ENCODE assay signal across 40 mouse cellular contexts in the genomic region with DNA sequence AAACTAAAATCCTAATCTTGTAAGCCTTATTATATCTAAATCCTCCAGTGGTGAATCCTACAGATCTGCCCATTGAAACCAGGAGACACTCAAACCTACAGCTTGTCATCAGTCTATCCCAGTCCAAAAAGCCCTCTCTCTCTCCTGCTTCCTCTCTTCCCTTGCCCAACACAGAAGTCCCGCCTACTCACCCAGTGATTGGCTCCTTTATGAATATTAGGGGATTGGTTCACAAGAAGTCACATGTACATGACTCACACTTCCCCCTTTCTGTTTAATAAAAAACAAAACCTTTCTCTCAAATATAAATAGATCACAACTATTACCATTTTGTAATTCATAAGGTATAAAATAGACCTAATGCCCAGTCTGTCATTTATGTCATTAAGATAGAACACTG. TPM values are rescaled to one million over a fixed set of nuclear protein-coding genes. Genes with fewer than 3 reads are reported as not detected.
DNase-seq lines count a peak whose midpoint lies in the region; ATAC-seq and TF ChIP-seq lines count a peak whose summit lies in the region.
"Had no signal": no experiment of that assay in that cellular context is flagged by ENCODE, and none has a peak within 500 bp of the region (broad histone marks: within the 10 kb centered on the region; RNA-seq: fewer than 3 reads in every experiment).

No protein-coding gene starts in this region.

- intact Hi-C loops in heart, postnatal 10 days (cut with DNase I) = no loop called here

- peaks cover under 1% of the 10 kb centered on the region for H3K27me3 ChIP-seq in C2C12 (ENCODE audit: control insufficient read depth, insufficient read depth, insufficient read length)
- no peaks in the 10 kb centered on the region for H3K27me3 ChIP-seq in midbrain, embryonic 15.5 days (replicated peaks)
- no peaks in the 10 kb centered on the region for H3K27me3 ChIP-seq in intestine, embryonic 16.5 days (replicated peaks; ENCODE audit: control insufficient read depth, insufficient read depth, low read length)
- H3K27me3 ChIP-seq: heart, embryonic 12.5 days; liver, embryonic 15.5 days; lung, embryonic 15.5 days; neural tube, embryonic 13.5 days had no signal

- no peak for ATAC-seq in midbrain, embryonic 15.5 days (replicated peaks)
- ATAC-seq in intestine, embryonic 16.5 days = no peak
- ATAC-seq: forebrain, embryonic 14.5 days; midbrain, embryonic 16.5 days had no signal

- peak; percentile 69 for DNase-seq in heart, adult 11 months
- no peak for DNase-seq in heart, postnatal 10 days
- peak; percentile 52 for DNase-seq in NIH3T3 (ENCODE audit: low read depth)
- DNase-seq in cerebellum, postnatal 25 days = no peak
- DNase-seq: adrenal gland, adult 8-10 months; B cell, adult 2 months; cerebellum, adult 8-10 months; cerebellum, postnatal 36 days; gastrocnemius, postnatal 25 days; heart, adult 2 months; kidney, adult 11 months; kidney, postnatal 25 days; liver; right cerebral cortex, postnatal 4 days; thymus, adult 2 months; thymus, postnatal 4 days had no signal

- no peak overlapping the region for H3ac ChIP-seq in C2C12 (ENCODE audit: control insufficient read depth, insufficient read length, low read depth)

- H3K4me3 ChIP-seq in C2C12 (ENCODE audit: insufficient read depth, poor library complexity, severe bottlenecking) = no peak overlapping the region
- no peak overlapping the region for H3K4me3 ChIP-seq in midbrain, embryonic 15.5 days
- no peak overlapping the region for H3K4me3 ChIP-seq in intestine, embryonic 16.5 days (ENCODE audit: low read length)
- H3K4me3 ChIP-seq: heart, adult 2 months; heart, embryonic 12.5 days; liver, embryonic 15.5 days; lung, embryonic 15.5 days; midbrain, embryonic 10.5 days; neural tube, embryonic 13.5 days had no signal

- WGBS in midbrain, embryonic 15.5 days = 94% methylated on average over 1 of the region's 1 CpGs
- WGBS in intestine, embryonic 16.5 days = 83% methylated on average over 1 of the region's 1 CpGs

- H3K9ac ChIP-seq in midbrain, embryonic 15.5 days = no peak overlapping the region
- H3K9ac ChIP-seq in intestine, embryonic 16.5 days (ENCODE audit: low read depth, low read length) = no peak overlapping the region
- H3K9ac ChIP-seq: heart, embryonic 12.5 days; hindbrain, embryonic 14.5 days; liver, embryonic 15.5 days; lung, embryonic 15.5 days; neural tube, embryonic 13.5 days had no signal

- H3K27ac ChIP-seq in midbrain, embryonic 15.5 days = no peak overlapping the region
- no peak overlapping the region for H3K27ac ChIP-seq in intestine, embryonic 16.5 days (ENCODE audit: low read length)
- H3K27ac ChIP-seq: heart, adult 2 months; hindbrain, embryonic 14.5 days; liver, embryonic 15.5 days; lung, embryonic 15.5 days; midbrain, embryonic 10.5 days; neural tube, embryonic 13.5 days had no signal

- H3K4me2 ChIP-seq in midbrain, embryonic 15.5 days = no peak overlapping the region
- no peak overlapping the region for H3K4me2 ChIP-seq in intestine, embryonic 16.5 days (ENCODE audit: low read depth, low read length)
- H3K4me2 ChIP-seq: heart, embryonic 12.5 days; hindbrain, embryonic 14.5 days; liver, embryonic 15.5 days; lung, embryonic 15.5 days; neural tube, embryonic 13.5 days had no signal

- H3K4me1 ChIP-seq in midbrain, embryonic 15.5 days = no peaks in the 10 kb centered on the region
- H3K4me1 ChIP-seq in intestine, embryonic 16.5 days (ENCODE audit: control insufficient read depth, insufficient read depth, low read length) = no peaks in the 10 kb centered on the region
- H3K4me1 ChIP-seq: heart, embryonic 12.5 days; liver, embryonic 15.5 days; lung, embryonic 15.5 days; midbrain, embryonic 10.5 days; neural tube, embryonic 13.5 days had no signal

- no peak for TF ChIP-seq CTCF in C2C12 (IDR thresholded peaks at IDR 0.05; ENCODE audit: control insufficient read depth, insufficient read depth, insufficient read length)

- no peaks in the 10 kb centered on the region for H3K79me3 ChIP-seq in C2C12 (ENCODE audit: low read depth)

- no peaks in the 10 kb centered on the region for H3K36me3 ChIP-seq in C2C12 (ENCODE audit: control insufficient read depth, insufficient read depth)
- H3K36me3 ChIP-seq in midbrain, embryonic 15.5 days (replicated peaks) = no peaks in the 10 kb centered on the region
- no peaks in the 10 kb centered on the region for H3K36me3 ChIP-seq in intestine, embryonic 16.5 days (ENCODE audit: control insufficient read depth, insufficient read depth, low read length)
- H3K36me3 ChIP-seq: heart, embryonic 12.5 days; liver, embryonic 15.5 days; lung, embryonic 15.5 days; midbrain, embryonic 10.5 days; neural tube, embryonic 13.5 days had no signal

- H3K9me3 ChIP-seq in midbrain, embryonic 15.5 days = no peaks in the 10 kb centered on the region
- no peaks in the 10 kb centered on the region for H3K9me3 ChIP-seq in intestine, embryonic 16.5 days (ENCODE audit: control insufficient read depth, low read length)
- H3K9me3 ChIP-seq: heart, embryonic 12.5 days; liver, embryonic 15.5 days; lung, embryonic 15.5 days; midbrain, embryonic 10.5 days; neural tube, embryonic 13.5 days had no signal

- H3K79me2 ChIP-seq in C2C12 (ENCODE audit: control insufficient read depth, insufficient read depth) = no peaks in the 10 kb centered on the region

TF ChIP-seq in C2C12, 6 proteins besides CTCF, POLR2A, EP300 and RAD21:
- TF ChIP-seq USF1 (IDR thresholded peaks at IDR 0.05; ENCODE audit: low read depth) = peak; percentile 67
- no peak for TF ChIP-seq MYOG (IDR thresholded peaks at IDR 0.05; ENCODE audit: control insufficient read depth, extremely low read depth, insufficient read length)

RNA-seq across cellular contexts. Expression of a gene that starts 6.5 kb away (rescaled TPM):
- total RNA-seq in heart, postnatal 10 days (2021) = not detected
- not detected for polyA plus RNA-seq in C2C12 (2012; fragmentation: generic; extraction: Trizol)
- polyA plus RNA-seq in midbrain, embryonic 15.5 days (2015; fragmentation: Nextera tagmentation; extraction: Ambion mirVana) = not detected in 2 replicates
- polyA plus RNA-seq in intestine, embryonic 16.5 days (2015; fragmentation: Nextera tagmentation; extraction: Ambion mirVana) = 17.8 and 23.5 TPM in 2 replicates
- total RNA-seq: gastrocnemius, postnatal 25 days; heart, adult 2 months; hematopoietic stem cell, adult 5-6 weeks; layer of hippocampus, adult 18-20 months; layer of hippocampus, postnatal 10 days; left cerebral cortex, adult 18-20 months; left cerebral cortex, postnatal 14 days had no signal
- polyA plus RNA-seq: embryonic facial prominence, embryonic 11.5 days; forebrain, embryonic 14.5 days; frontal cortex, adult 2 months; heart, adult 2 months; heart, embryonic 12.5 days; heart, postnatal 0 days; hindbrain, embryonic 14.5 days; limb, embryonic 11.5 days; lung, embryonic 15.5 days; midbrain, embryonic 10.5 days; midbrain, embryonic 16.5 days; neural tube, embryonic 13.5 days; spleen, adult 2 months; thymus, adult 2 months had no signal

RNA-seq across cellular contexts. Expression of a gene that starts 10.5 kb away (rescaled TPM):
- not detected for total RNA-seq in heart, postnatal 10 days (2021)
- not detected for polyA plus RNA-seq in C2C12 (2012; fragmentation: generic; extraction: Trizol)
- not detected in 2 replicates for polyA plus RNA-seq in midbrain, embryonic 15.5 days (2015; fragmentation: Nextera tagmentation; extraction: Ambion mirVana)
- polyA plus RNA-seq in intestine, embryonic 16.5 days (2015; fragmentation: Nextera tagmentation; extraction: Ambion mirVana) = not detected in 2 replicates
- total RNA-seq: adrenal gland, adult 8-10 months; adrenal gland, postnatal 4 days; gastrocnemius, adult 18-20 months; gastrocnemius, postnatal 25 days; heart, adult 2 months; hematopoietic stem cell, adult 5-6 weeks; layer of hippocampus, adult 18-20 months; layer of hippocampus, postnatal 10 days; left cerebral cortex, adult 18-20 months; left cerebral cortex, postnatal 14 days had no signal
- polyA plus RNA-seq: embryonic facial prominence, embryonic 11.5 days; forebrain, embryonic 14.5 days; heart, adult 2 months; heart, embryonic 12.5 days; heart, postnatal 0 days; hindbrain, embryonic 14.5 days; kidney, embryonic 14.5 days; limb, embryonic 11.5 days; liver, embryonic 15.5 days; lung, embryonic 15.5 days; midbrain, embryonic 10.5 days; midbrain, embryonic 16.5 days; neural tube, embryonic 13.5 days; spleen, adult 2 months; thymus, adult 2 months had no signal

RNA-seq across cellular contexts. Expression of a gene that starts 17.7 kb away (rescaled TPM):
- 1 to 10 TPM; 1.3 to 1.7 TPM for total RNA-seq in heart, postnatal 10 days (2021)
- polyA plus RNA-seq in C2C12 (2012; fragmentation: generic; extraction: Trizol) = not detected
- polyA plus RNA-seq in midbrain, embryonic 15.5 days (2015; fragmentation: Nextera tagmentation; extraction: Ambion mirVana) = 1.1 and 1.2 TPM in 2 replicates
- polyA plus RNA-seq in intestine, embryonic 16.5 days (2015; fragmentation: Nextera tagmentation; extraction: Ambion mirVana) = 82.7 and 89.2 TPM in 2 replicates

RNA-seq across cellular contexts. Expression of a gene that starts 21.9 kb away (rescaled TPM):
- total RNA-seq in heart, postnatal 10 days (2021) = not detected
- polyA plus RNA-seq in C2C12 (2012; fragmentation: generic; extraction: Trizol) = not detected
- polyA plus RNA-seq in midbrain, embryonic 15.5 days (2015; fragmentation: Nextera tagmentation; extraction: Ambion mirVana) = not detected in 2 replicates
- polyA plus RNA-seq in intestine, embryonic 16.5 days (2015; fragmentation: Nextera tagmentation; extraction: Ambion mirVana) = not detected in 2 replicates
- total RNA-seq: adrenal gland, adult 8-10 months; gastrocnemius, adult 18-20 months; gastrocnemius, postnatal 25 days; heart, adult 2 months; hematopoietic stem cell, adult 5-6 weeks; layer of hippocampus, adult 18-20 months; layer of hippocampus, postnatal 10 days; left cerebral cortex, adult 18-20 months; left cerebral cortex, postnatal 14 days had no signal
- polyA plus RNA-seq: embryonic facial prominence, embryonic 11.5 days; forebrain, embryonic 14.5 days; frontal cortex, adult 2 months; heart, adult 2 months; heart, embryonic 12.5 days; heart, postnatal 0 days; hindbrain, embryonic 14.5 days; limb, embryonic 11.5 days; liver, embryonic 15.5 days; midbrain, embryonic 10.5 days; midbrain, embryonic 16.5 days; neural tube, embryonic 13.5 days; spleen, adult 2 months had no signal

RNA-seq across cellular contexts. Expression of a gene that starts 25.9 kb away (rescaled TPM):
- total RNA-seq in heart, postnatal 10 days (2021) = under 1 TPM in 1 of 2 experiments, not detected in 1; 0.72 TPM
- not detected for polyA plus RNA-seq in C2C12 (2012; fragmentation: generic; extraction: Trizol)
- polyA plus RNA-seq in midbrain, embryonic 15.5 days (2015; fragmentation: Nextera tagmentation; extraction: Ambion mirVana) = 0.45 and 0.70 TPM in 2 replicates
- polyA plus RNA-seq in intestine, embryonic 16.5 days (2015; fragmentation: Nextera tagmentation; extraction: Ambion mirVana) = 0.36 and 0.49 TPM in 2 replicates
- total RNA-seq: hematopoietic stem cell, adult 5-6 weeks; layer of hippocampus, adult 18-20 months had no signal
- polyA plus RNA-seq: embryonic facial prominence, embryonic 11.5 days; heart, embryonic 12.5 days; heart, postnatal 0 days; kidney, embryonic 14.5 days; limb, embryonic 11.5 days; midbrain, embryonic 10.5 days; neural tube, embryonic 13.5 days had no signal

Comparison
In these comparisons a context has a peak if more than half of its experiments do, and no peak if none do; other contexts are left out.
1. DNase-seq: peak in heart, adult 11 months (single experiment) and NIH3T3 (single experiment); none in heart, postnatal 10 days (0 of 2) and cerebellum, postnatal 25 days (0 of 2).
2. RNA of a gene that starts 6.5 kb away (polyA plus RNA-seq): 17.8 to 23.5 TPM in intestine, embryonic 16.5 days; not detected in C2C12 (single experiment) and not detected in midbrain, embryonic 15.5 days; every median in the first group is over 10 times any median in the second.
3. RNA of a gene that starts 17.7 kb away (polyA plus RNA-seq): 82.7 to 89.2 TPM in intestine, embryonic 16.5 days; 1.1 to 1.2 TPM in midbrain, embryonic 15.5 days and not detected in C2C12 (single experiment); every median in the first group is over 10 times any median in the second.